Mouse (Mus musculus) naive thymus-derived CD4-positive, alpha-beta T cell, adult 5 months (primary cell): ENCODE measurements around the gene Vmn2r84. TPM values are rescaled to one million over a fixed set of nuclear protein-coding genes. Genes with fewer than 3 reads are reported as not detected.

Experiments used
- polyA plus RNA-seq: library from polyadenylated mRNA; unstranded; fragments of 100-300 nt; shearing (Covaris generic); gene quantifications from one replicate; pipeline ENCODE4 v1.2.1, GENCODE M21; 2017

Vmn2r84 gene
- 0.17 TPM for polyA plus RNA-seq

GRCm38 (mm10) chr10:130394232-130394631, at the start of gene Vmn2r84:
Gene Vmn2r84 (minus strand): TSS chr10:130394332.

GRCm38 (mm10) chr10:130429603-130430002, 35.5 kb upstream of the Vmn2r84 start, which contains the start of gene Vmn2r85:
Gene Vmn2r85 (minus strand): TSS chr10:130429703.

Other genes starting within 250 kb of the Vmn2r84 start
- not detected for gene Olfr825, start 227.6 kb downstream of the Vmn2r84 start, polyA plus RNA-seq
- 0.30 TPM for gene Olfr826, start 210.1 kb downstream of the Vmn2r84 start, polyA plus RNA-seq
- gene Olfr827, start 179.9 kb downstream of the Vmn2r84 start, polyA plus RNA-seq: not detected
- not detected for gene Neurod4, start 114.1 kb downstream of the Vmn2r84 start, polyA plus RNA-seq
- 208 TPM for gene Tespa1, start 71.5 kb downstream of the Vmn2r84 start, polyA plus RNA-seq
- gene Vmn2r85, start 35.4 kb upstream of the Vmn2r84 start, polyA plus RNA-seq: not detected
- gene Vmn2r86, start 61.7 kb upstream of the Vmn2r84 start, polyA plus RNA-seq: not detected
- gene Vmn2r87, start 103.1 kb upstream of the Vmn2r84 start, polyA plus RNA-seq: not detected